Mouse (Mus musculus) left cerebral cortex, postnatal 10 days (tissue): ENCODE results near the gene Aurkb. TPM values are rescaled to one million over a fixed set of nuclear protein-coding genes. Genes with fewer than 3 reads are reported as not detected.

Experiments
- DNase-seq, 2 experiments: peaks; one replicate each; pipeline ENCODE4 v3.0.0; 2021 to 2022; ENCODE audit warnings: low spot score in 2 of 2, mixed read lengths in 1 of 2; ENCODE audit errors: extremely low spot score in 1 of 2
- intact Hi-C: fragments of 180-260 bp; cut with DNase I; formaldehyde crosslinking; loops from one replicate; pipeline ENCODE4 v1.15.1; 2025
- total RNA-seq, 2 experiments: library from RNA; stranded (reverse); gene quantifications; 2 replicates each; pipeline ENCODE4 v1.2.3; 2021

The Aurkb gene
- total RNA-seq, 2 experiments from 2014 or later: 3.0 to 3.1 TPM

DNA sequence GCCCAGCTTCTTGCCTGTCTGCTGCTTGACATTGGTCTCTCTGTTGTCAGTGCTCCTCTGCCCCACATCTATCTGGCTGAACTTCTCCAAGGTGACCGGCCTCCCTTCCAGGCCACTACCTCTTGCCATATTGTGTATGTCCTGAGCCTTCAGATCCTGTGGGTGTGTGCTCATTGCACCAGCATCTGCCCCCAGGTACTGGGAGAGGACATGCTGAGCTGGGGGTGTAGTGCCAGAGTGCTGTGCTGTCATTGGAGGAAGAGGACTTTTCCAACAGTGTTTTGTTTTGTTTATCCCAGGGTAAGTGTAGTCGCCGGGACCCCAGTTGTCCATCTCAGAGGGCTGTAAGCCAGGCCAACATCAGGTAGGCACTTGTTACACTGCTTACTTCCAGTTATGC, 10.9 kb upstream of the Aurkb start:
- no peak for DNase-seq
- intact Hi-C loops: no loop called here

- intact Hi-C loops: no loop called here
- DNase-seq: no peak
Observed at GRCm38 (mm10) chr11:69035411-69035810, 10.0 kb upstream of the Aurkb start.

DNA sequence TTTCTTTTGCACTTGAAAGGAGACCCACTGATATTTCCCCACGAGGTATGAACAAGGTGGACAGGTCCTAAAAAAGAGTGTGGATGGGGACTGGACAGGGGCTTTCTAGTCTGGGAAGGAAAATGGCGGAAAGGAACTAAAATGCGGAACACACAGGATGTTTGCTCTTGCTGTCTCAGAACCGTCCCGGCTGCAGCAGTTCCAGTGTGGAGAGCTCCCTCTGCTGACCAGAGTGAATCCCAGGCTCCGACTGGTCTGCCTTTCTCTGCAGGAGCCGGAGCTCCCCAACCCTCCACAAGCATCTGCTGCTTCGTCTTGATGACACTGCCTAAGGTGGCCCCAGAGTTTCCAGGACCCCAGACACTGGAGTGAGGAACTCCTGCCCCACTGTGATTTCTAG, 9.6 kb upstream of the Aurkb start:
- intact Hi-C loops: no loop called here
- DNase-seq: peak; percentile 92 to 93

DNA sequence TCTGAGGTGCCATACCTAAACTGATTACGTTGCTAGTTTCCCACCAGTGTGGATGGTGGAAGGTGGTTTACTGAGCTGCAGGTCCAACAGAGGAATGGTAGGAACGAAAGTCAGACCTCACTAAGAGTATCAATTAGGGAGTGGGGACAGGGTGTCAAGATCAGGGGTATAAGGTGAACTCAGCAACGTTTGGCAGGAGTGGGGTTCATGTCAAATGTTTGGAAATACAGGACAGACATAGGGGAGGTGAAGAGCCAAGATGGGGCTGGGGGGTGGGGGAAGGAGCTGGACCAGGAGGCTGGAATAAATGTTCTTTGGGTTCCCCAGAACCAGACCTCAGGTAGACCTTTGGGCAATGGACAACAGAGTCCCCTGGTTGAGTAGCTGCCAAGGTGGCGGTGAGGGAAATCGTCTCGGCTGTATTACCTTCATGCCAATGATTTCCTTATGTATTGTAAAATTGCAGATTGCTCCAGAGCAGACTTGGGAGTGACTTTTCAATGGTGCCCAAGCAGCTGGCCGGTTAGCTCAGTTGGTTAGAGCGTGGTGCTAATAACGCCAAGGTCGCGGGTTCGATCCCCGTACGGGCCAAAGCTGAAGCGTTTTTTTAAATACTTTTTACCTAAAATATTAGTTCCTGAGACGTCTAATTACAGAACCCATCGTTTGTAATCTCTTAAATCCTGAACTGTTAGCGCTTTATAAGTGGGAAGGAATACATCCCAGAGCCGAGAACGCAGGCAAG, 8.8 kb upstream of the Aurkb start:
- peak; percentile 74 to 82 for DNase-seq
- intact Hi-C loops: no loop called here

GRCm38 (mm10) chr11:69037231-69038061, 8.0 kb upstream of the Aurkb start:
- intact Hi-C loops: no loop called here
- DNase-seq: peak; percentile 73 to 83

GRCm38 (mm10) chr11:69038173-69038572, 7.3 kb upstream of the Aurkb start:
- no peak for DNase-seq
- intact Hi-C loops: no loop called here

DNA sequence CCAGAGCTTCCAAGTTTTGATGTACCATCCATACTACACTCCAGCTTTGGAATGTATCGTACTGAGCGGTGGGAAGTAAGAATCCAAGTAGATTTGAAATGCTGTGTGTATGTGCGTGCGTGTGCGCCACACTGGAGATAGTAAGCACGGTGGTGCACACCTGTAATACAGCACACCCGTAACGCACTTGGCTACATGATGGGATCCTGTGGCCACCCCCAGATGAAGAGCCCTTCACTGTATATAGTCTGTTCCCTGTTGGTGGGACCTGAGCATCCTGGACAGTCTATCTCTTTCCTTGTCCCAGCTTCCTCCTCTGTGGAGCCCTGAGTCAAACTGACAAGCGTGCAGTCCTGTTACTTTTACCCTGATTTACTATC, 938 bp downstream of the Aurkb start:
- intact Hi-C loops: no loop called here
- DNase-seq: no peak

GRCm38 (mm10) chr11:69047592-69047991, 2.1 kb downstream of the Aurkb start:
- DNase-seq: no peak
- intact Hi-C loops: no loop called here

DNA sequence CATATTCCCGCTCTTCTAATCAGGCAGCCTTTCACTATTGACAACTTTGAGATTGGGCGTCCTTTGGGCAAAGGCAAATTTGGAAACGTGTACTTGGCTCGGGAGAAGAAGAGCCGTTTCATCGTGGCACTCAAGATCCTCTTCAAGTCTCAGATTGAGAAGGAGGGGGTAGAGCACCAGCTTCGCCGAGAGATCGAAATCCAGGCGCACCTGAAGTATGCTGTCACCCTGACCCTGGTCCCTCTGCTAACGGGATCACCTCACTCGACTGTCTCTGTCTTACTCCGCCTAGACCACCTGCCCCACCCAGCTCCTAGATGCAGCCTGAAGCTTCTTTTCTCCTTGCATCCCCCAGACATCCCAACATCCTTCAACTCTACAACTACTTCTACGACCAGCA, 2.7 kb downstream of the Aurkb start:
- DNase-seq: no peak
- intact Hi-C loops: no loop called here

DNA sequence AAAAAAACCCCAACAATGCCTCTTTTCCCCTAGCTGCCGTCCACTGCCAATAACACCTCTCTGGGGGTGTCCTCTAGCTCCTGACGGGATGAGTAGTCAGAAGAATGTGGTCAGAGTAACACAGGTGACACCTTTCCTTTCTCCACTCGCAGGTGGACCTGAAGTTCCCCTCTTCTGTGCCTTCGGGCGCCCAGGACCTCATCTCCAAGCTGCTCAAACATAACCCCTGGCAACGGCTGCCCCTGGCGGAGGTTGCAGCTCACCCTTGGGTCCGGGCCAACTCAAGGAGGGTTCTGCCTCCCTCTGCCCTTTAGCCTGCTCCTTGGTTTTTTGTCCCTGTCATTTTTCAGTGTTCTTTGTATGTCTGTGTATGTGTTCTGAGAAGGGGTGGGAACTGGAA, 5.3 kb downstream of the Aurkb start:
- DNase-seq: no peak

DNA sequence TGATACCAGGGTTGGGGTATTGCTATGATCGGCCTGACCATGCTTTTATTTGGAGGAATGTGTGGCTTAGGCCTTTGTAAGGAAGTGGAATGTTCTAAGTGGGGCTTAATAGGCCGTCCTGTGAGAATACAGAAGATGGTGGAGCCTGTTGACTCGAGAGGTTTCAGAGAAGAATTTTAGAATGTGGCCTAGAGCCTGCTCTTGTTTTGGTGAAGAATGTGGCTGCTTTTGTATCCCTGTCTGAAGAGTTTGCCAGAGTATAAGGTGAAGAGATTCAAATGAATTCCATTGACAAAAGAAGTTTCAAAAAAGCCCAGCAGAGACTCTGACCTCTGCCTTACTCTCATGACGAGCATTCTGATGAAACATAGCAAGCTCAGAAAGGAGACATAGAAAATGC, 6.3 kb downstream of the Aurkb start:
- DNase-seq: no peak
- intact Hi-C loops: no loop called here

More for the DNA sequence above, 5.3 kb downstream of the Aurkb start:
- intact Hi-C loops: no loop called here

GRCm38 (mm10) chr11:69052824-69053421, 7.5 kb downstream of the Aurkb start:
- DNase-seq: no peak

DNA sequence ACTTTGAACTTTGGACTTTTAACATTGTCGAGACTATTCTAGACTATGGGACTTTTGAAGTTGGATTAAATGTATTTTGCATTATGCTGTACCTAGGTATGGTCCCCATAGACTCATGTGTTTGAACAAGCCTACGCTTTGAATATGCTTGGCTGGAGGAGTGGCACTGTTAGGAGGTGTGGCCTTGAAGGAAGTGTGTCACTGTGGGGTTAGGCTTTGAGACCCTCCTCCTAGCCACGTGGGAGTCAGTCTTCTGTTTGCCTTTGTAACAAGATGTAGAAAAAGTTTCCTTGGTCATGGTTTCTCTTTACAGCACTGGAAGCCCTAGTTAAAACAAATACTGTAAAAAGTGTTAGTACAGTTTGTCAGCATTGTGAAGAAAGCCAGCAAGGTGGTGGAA, 8.4 kb downstream of the Aurkb start:
- intact Hi-C loops: no loop called here
- DNase-seq: no peak

More at GRCm38 (mm10) chr11:69052824-69053421, 7.5 kb downstream of the Aurkb start:
- intact Hi-C loops: no loop called here

DNA sequence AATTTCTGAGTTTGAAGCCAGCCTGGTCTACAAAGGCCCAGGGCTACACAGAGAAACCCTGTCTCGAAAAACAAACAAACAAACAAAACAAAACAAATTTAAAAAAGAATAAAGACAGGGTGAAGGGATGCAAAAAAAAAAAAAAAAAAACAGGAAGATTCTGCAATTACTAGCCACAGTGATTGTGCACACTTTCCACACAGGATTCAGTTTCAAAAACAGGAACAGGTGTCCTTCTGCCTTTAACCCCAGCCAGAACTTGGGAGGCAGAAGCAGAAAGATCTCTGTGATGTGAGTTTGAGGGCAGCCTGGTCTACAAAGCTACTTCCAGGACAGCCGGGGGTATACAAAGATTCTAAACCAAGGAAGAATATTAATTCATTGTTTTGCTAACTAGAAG, 12.8 kb downstream of the Aurkb start:
- intact Hi-C loops: no loop called here
- DNase-seq: no peak

DNA sequence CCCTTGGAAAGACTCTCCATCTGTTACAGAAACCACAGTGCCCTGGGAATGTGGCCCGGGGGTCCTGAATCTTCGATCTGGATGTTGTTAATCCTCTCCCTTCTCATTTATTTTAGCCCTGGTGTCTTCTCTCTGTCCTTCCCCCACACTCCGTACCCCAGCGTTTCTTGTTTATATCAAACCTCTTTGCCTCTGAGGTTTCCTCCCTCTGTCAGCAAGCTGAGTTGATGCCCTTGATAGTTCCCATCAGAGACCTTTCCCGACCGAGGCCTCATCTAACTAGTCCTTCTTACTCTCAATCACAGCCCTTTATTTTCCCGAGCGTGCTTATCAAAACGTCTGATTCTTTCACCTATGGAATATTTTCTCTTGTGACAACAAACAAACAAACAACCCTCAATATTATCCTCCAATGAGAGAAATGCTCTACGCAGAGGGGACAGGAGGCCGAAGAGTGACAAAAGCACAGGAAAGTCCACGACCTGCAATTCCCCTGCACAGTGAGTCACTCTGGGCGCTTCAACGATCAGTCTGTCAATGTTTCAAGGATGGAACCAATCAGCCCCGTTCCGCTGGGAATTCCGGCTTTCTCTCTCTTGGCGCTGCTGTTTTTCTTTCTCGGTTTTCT, 13.4 kb downstream of the Aurkb start:
- DNase-seq: no peak
- intact Hi-C loops: no loop called here

- intact Hi-C loops: no loop called here
- peak; percentile 97 for DNase-seq
Observed at GRCm38 (mm10) chr11:69059357-69059974, 14.0 kb downstream of the Aurkb start, which contains the start of gene Borcs6. Gene Borcs6 (plus strand): TSS chr11:69059717.

- peak in 1 of 2 experiments; percentile 77 for DNase-seq
- intact Hi-C loops: no loop called here
Observed at GRCm38 (mm10) chr11:69059975-69060411, 14.5 kb downstream of the Aurkb start.

DNA sequence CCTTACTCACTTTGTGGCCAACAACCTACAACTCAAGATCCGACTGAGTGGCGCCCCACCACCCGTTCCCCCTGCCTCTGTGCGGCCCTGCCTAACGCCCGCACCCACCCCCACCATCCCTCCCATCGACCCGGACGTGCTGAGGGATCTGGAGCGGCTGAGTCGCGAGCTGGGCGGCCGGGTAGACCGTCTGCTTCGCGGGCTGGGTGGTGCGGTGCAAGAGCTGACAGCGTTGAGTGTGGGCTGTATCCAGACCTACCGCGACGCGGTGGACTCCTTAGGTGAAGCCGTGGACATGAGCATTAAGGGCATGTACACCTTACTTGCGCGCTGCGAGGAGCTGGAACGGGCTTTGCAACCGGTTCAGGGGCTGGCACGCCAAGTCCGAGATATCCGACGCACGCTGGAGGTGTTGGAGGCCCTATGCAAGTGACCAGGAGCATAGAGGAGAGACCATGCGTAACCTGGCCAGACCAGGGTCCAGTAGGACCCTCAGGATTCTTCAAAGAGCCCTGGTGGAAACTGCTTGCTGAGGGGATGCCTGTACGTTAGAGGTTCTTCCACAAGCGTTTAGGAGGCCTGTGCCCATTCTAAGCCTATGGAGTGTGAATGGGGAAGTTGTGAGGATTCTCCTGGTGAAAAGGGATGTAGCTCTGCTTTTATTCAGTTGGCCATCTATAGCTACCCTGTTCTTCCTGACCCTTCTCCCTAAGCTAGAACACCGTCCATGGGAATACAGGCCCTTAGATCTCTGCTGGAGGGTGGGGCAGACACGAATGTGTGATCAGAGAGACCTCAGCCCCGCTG, 15.2 kb downstream of the Aurkb start:
- DNase-seq: peak in 1 of 2 experiments; percentile 57
- intact Hi-C loops: no loop called here
